Mouse (Mus musculus) midbrain, embryonic 14.5 days (tissue): ENCODE measurements around the gene Stox2. TPM values are rescaled to one million over a fixed set of nuclear protein-coding genes. Genes with fewer than 3 reads are reported as not detected.

Experiments used
- ATAC-seq: fragments of 200-750 bp; cut with Nextera tagmentation; 2 replicates; pipeline ENCODE4 v1.8.0; 2017; ENCODE audit warnings: moderate number of reproducible peaks, moderate library complexity; ENCODE audit not compliant: low FRiP score, low TSS enrichment
- DNase-seq: peaks from one replicate; pipeline ENCODE4 v3.0.0-alpha.2; 2015
- H3K27ac ChIP-seq: fragments of 300-500 bp; sonication (generic); replicated peaks from 2 replicates; pipeline ENCODE4 v1.5.1; 2014; ENCODE audit warnings: mild to moderate bottlenecking, low read depth, low read length, moderate library complexity
- H3K27me3 ChIP-seq: fragments of 300-500 bp; sonication (generic); 2 replicates; pipeline ENCODE4 v1.6.1; 2014; ENCODE audit warnings: low read length, control low read depth, mixed read lengths; ENCODE audit not compliant: control insufficient read depth, insufficient read depth
- H3K36me3 ChIP-seq: fragments of 300-500 bp; sonication (generic); 2 replicates; pipeline ENCODE4 v1.6.1; 2014; ENCODE audit warnings: low read length, control low read depth; ENCODE audit not compliant: control insufficient read depth, insufficient read depth
- H3K4me1 ChIP-seq: fragments of 300-500 bp; sonication (generic); 2 replicates; pipeline ENCODE4 v1.6.1; 2014; ENCODE audit warnings: mild to moderate bottlenecking, antibody characterized with exemption, low read length, control low read depth; ENCODE audit not compliant: control insufficient read depth, insufficient read depth
- H3K4me2 ChIP-seq: fragments of 300-500 bp; sonication (generic); 2 replicates; pipeline ENCODE4 v1.6.1; 2014; ENCODE audit warnings: mild to moderate bottlenecking, low read length, moderate library complexity
- H3K4me3 ChIP-seq: fragments of 300-500 bp; sonication (generic); replicated peaks from 2 replicates; pipeline ENCODE4 v1.5.1; 2014; ENCODE audit warnings: low read depth, low read length
- H3K9ac ChIP-seq: fragments of 300-500 bp; sonication (generic); replicated peaks from 2 replicates; pipeline ENCODE4 v1.6.1; 2014; ENCODE audit warnings: mild to moderate bottlenecking, low read length, moderate library complexity
- H3K9me3 ChIP-seq: fragments of 300-500 bp; sonication (generic); 2 replicates; pipeline ENCODE4 v1.6.1; 2016; ENCODE audit warnings: low read length, control low read depth, mixed read lengths; ENCODE audit not compliant: control insufficient read depth
- WGBS: fragments of 180-500 bp; shearing (Covaris S2); extraction: QIAGEN DNeasy Blood & Tissue Kit; methylation state at CpG from one replicate; pipeline ENCODE4 v1.1.7; 2014; 5-methylcytosine and 5-hydroxymethylcytosine counted together
- polyA plus RNA-seq: library from polyadenylated mRNA; unstranded; fragments of >200 nt; fragmentation: Nextera tagmentation; extraction: Ambion mirVana; gene quantifications from 2 replicates; pipeline ENCODE4 v1.2.1, GENCODE M21; 2014

Gene Stox2
- polyA plus RNA-seq, 1 experiment from 2014 or later = 53.9 TPM

GRCm38 (mm10) chr8:47279898-47280297 lies 166.3 kb downstream of the Stox2 start:
- no peak overlapping the region for H3K4me3 ChIP-seq
- peaks cover 76% of the 10 kb centered on the region for H3K4me1 ChIP-seq
- no peaks in the 10 kb centered on the region for H3K36me3 ChIP-seq
- ATAC-seq (no peak), DNase-seq (no peak)
- H3K9ac ChIP-seq = no peak overlapping the region
- H3K4me2 ChIP-seq = peak overlapping the region; percentile 11; the same call in 1 of the 2 replicates
- no peaks in the 10 kb centered on the region for H3K9me3 ChIP-seq
- no peaks in the 10 kb centered on the region for H3K27me3 ChIP-seq
- 57% methylated on average over 10 of the region's 10 CpGs for WGBS
- no peak overlapping the region for H3K27ac ChIP-seq

DNA sequence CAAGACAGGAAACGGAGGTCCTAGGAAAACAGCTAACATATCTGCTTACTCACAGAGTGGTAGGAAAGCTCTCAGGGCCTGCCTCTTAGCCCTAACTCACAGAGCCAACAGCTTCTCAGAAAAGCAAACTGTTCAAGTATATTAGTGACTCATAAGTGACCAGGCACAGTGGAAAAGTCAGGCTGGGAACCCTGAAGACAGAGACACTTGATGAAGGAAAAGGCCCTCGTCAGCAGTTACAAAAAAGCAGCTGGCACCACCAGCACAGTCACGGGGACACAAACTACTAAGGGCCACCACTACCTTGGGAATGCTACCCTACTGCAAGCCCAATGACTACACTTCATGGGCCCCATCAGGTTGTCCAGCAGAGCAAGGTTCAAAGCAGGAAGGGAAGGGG lies 168.0 kb downstream of the Stox2 start:
- Histone ChIP-seq H3K4me2 (no peak overlapping the region), H3K4me3 (no peak overlapping the region), H3K36me3 (no peaks in the 10 kb centered on the region), H3K27me3 (no peaks in the 10 kb centered on the region), H3K27ac (no peak overlapping the region), H3K4me1 (peaks cover 62% of the 10 kb centered on the region), H3K9me3 (no peaks in the 10 kb centered on the region), H3K9ac (no peak overlapping the region)
- DNase-seq (no peak), ATAC-seq (no peak)
- 85% methylated on average over 3 of the region's 3 CpGs for WGBS

DNA sequence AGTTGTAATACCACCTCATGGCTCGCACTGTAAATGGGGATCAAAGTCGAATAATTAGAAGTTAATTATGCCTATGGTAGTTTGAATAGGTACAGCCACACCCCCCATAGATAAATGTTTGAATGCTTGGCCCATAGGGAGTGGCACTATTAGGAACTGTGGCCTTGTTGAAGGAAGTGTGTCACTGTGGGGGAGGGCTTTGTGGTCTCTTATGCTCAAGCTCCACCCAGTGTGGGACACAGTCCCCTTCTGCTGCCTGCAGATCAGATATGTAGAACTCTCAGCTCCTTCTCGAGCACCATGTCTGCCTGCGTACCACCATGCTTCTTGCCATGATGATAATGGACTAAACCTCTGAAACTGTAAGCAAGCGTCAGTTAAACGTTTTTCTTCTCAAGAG lies 177.2 kb downstream of the Stox2 start:
- DNase-seq (no peak), ATAC-seq (no peak)
- H3K27ac ChIP-seq = no peak overlapping the region
- no peaks in the 10 kb centered on the region for H3K9me3 ChIP-seq
- H3K36me3 ChIP-seq = no peaks in the 10 kb centered on the region
- no peak overlapping the region for H3K4me2 ChIP-seq
- H3K4me1 ChIP-seq = peaks cover 37% of the 10 kb centered on the region
- WGBS = 91% methylated on average over 6 of the region's 6 CpGs
- H3K9ac ChIP-seq = no peak overlapping the region
- H3K4me3 ChIP-seq = no peak overlapping the region
- no peaks in the 10 kb centered on the region for H3K27me3 ChIP-seq

DNA sequence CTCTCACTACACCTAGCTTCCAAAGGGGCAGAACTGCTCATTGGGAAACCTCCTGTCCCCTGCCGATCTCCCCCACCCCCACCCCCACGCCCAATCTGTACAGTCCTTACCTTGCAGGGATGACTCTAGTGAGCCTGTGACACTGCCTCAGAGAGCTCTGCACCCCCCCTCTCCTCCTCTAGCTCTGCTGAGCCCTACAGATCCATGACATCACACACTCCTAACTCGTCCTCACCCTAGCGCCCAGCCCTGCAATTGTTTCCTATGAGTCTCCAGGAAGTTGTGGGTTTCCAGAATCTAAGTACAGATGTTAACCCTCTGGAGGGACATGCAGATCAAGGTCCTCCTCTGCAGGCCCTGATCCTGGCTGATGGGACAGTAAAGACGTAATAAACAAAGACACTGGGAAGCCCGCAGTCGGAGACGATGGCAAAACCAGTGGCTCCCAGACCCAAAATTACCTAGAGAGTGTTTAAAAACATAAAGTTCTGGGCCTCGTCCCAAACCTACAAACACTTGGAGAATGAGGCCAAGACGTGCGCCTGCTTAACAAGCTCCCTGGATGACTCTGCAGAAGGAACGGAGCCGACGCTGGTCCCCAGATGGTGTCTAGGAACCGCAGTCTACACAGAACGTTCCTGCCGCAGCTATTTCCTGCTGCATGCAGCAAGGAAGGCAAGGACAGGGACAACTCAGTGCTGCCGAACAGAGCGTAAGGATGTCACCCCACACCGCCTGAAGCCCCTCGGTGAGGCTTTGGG lies 177.9 kb downstream of the Stox2 start:
- DNase-seq = no peak
- WGBS = 80% methylated on average over 21 of the region's 21 CpGs
- no peak for ATAC-seq
- no peaks in the 10 kb centered on the region for H3K36me3 ChIP-seq
- H3K4me1 ChIP-seq = peaks cover 41% of the 10 kb centered on the region
- no peak overlapping the region for H3K4me2 ChIP-seq
- H3K27me3 ChIP-seq = no peaks in the 10 kb centered on the region
- no peak overlapping the region for H3K27ac ChIP-seq
- no peak overlapping the region for H3K4me3 ChIP-seq
- H3K9ac ChIP-seq = no peak overlapping the region
- no peaks in the 10 kb centered on the region for H3K9me3 ChIP-seq

DNA sequence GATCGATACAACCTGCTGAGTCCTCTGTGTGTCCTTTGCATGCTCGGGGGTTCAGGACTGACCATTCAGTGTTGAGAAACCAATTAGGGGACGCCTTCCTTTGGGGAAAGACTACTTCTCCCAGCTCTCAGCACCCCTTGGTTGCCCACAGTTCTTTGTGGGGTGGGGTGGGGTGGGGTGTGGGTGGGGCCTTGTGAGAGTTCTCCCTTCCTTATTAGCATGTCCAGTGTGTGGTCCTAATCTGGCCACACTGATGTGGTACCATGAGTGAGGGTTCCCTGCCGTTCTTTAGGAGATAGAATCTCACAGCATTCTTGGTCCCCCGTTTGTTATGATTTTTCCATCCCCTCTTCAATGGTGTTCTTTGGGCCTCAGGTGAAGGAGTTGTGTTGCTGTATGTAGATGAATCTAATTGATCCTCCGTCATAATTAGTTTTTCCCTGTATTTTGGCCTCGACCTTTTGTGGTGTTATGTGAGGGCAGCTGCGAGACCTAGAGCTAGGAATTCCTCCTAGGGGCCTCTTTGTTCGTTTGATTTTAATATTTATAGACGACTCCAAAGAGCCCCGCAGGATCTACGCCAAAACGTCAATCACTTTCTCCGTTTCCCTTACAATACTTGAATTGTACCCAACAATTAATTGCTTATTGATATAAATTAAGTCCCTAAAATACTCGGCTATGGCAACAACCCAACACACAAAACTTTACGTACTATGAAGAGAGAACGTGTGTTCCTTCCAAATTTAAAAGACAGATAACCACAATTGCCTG lies 182.9 kb downstream of the Stox2 start:
- Histone ChIP-seq H3K4me1 (peaks cover 68% of the 10 kb centered on the region), H3K36me3 (no peaks in the 10 kb centered on the region), H3K4me2 (peak overlapping the region; percentile 8; the same call in 1 of the 2 replicates), H3K27ac (peak overlapping the region; percentile 53), H3K4me3 (no peak overlapping the region), H3K9ac (no peak overlapping the region), H3K27me3 (no peaks in the 10 kb centered on the region), H3K9me3 (no peaks in the 10 kb centered on the region)
- WGBS = 24% methylated on average over 17 of the region's 17 CpGs
- ATAC-seq (no peak), DNase-seq (peak; percentile 60)

DNA sequence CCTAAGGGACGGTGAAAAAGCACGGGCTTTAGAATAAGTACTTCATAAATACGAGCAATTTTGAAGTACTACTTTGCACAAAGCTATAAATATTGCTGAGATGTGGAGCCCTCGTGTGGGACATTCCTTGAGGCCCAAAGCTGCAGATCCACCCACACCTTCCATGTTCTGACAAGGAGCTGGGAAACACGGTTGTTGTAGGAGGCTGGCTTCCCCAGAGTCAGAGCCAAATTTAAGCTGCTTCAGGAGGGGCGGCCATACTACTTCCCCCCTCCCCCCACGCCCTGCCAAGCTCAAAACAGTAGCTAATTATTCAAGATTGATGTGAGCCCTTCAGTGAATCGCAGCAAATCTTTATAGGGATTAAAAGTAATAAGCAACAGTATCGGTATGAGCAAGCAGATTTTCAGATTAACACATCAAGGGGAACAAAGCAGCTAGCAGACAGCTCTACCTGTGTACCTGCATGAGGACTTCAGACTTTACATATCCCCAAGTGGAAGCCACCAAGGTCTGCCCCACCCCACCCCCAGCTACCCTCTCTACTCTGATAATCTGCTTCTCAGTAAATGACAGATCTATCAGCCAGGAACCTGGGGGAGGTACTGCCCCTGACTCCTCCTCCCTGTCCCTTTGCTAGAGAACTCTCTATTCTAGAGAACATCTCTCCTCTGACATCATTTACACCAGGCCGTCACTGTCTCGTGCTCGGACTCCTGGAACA lies 185.2 kb downstream of the Stox2 start:
- H3K27me3 ChIP-seq = no peaks in the 10 kb centered on the region
- H3K4me1 ChIP-seq = peaks cover 57% of the 10 kb centered on the region
- no peaks in the 10 kb centered on the region for H3K36me3 ChIP-seq
- H3K4me3 ChIP-seq = no peak overlapping the region
- WGBS = 40% methylated on average over 12 of the region's 12 CpGs
- H3K9me3 ChIP-seq = no peaks in the 10 kb centered on the region
- ATAC-seq = peak; percentile 28; the same call in 1 of the 2 replicates
- peak overlapping the region; percentile 19; the same call in 1 of the 2 replicates for H3K4me2 ChIP-seq
- H3K9ac ChIP-seq = no peak overlapping the region
- no peak overlapping the region for H3K27ac ChIP-seq
- DNase-seq = no peak

DNA sequence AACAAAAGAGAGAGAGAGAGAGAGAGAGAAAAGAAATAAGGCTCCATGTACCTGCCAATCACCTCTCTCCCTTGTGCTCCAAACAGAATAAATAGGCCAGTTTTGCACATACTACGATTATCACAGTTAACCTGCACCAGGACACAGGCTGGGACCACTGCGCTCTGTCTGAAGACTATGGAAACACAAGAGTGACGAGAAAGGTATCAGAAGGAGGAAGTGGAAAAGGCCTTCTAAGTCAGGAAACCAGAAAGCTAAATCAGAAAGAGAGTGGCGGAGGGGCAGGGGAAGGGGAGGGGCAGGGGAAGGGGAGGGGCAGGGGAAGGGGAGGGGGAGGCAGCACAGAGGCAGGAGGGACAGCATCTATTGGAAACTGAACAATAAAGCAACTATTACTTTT lies 195.3 kb downstream of the Stox2 start:
- ATAC-seq (no peak), DNase-seq (no peak)
- Histone ChIP-seq H3K4me1 (peaks cover 22% of the 10 kb centered on the region), H3K9ac (no peak overlapping the region), H3K4me3 (no peak overlapping the region), H3K4me2 (no peak overlapping the region), H3K27me3 (no peaks in the 10 kb centered on the region), H3K36me3 (no peaks in the 10 kb centered on the region), H3K27ac (no peak overlapping the region), H3K9me3 (no peaks in the 10 kb centered on the region)
- WGBS = 84% methylated on average over 3 of the region's 4 CpGs

GRCm38 (mm10) chr8:47245116-47245515 lies 201.0 kb downstream of the Stox2 start:
- Histone ChIP-seq H3K27me3 (no peaks in the 10 kb centered on the region), H3K27ac (no peak overlapping the region; the same call in 1 of the 2 replicates), H3K9me3 (no peaks in the 10 kb centered on the region), H3K4me1 (peaks cover 41% of the 10 kb centered on the region), H3K4me2 (no peak overlapping the region), H3K9ac (no peak overlapping the region), H3K36me3 (no peaks in the 10 kb centered on the region), H3K4me3 (no peak overlapping the region)
- no peak for DNase-seq
- WGBS = 57% methylated on average over 4 of the region's 4 CpGs
- no peak for ATAC-seq
